Mouse (Mus musculus) yolk sac, embryonic 10.5 days (tissue): Measurements from ENCODE around the gene Olfr645.

Experiments
- DNase-seq: peaks from one replicate; pipeline ENCODE4 v3.0.0-alpha.2; 2017; ENCODE audit warnings: low spot score

Olfr645 gene

GRCm38 (mm10) chr7:104085365-104085764 lies at the start of gene Olfr645:
Olfr645 (minus strand) TSS chr7:104085465.
- no peak for DNase-seq

GRCm38 (mm10) chr7:104129726-104130125 lies 44.5 kb upstream of the Olfr645 start, which contains the start of gene Ubqln5:
Ubqln5 (minus strand) TSS chr7:104129826.
- DNase-seq: no peak

DNA sequence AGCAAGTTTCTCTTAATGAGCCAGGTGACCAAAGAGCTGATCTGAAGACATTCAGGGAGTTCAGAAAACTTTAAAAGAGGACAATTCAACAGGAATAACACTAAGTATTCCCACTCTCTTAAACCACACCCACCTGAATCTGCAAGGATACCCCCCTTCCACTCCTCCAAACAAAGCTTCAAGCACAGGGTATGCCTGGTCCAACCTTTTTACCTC lies 19.4 kb upstream of the Olfr645 start, which contains the start of gene Olfr646:
TSS of gene Olfr646 (plus strand) at position 117 of the 216 bp plus-strand sequence.
- no peak for DNase-seq

DNA sequence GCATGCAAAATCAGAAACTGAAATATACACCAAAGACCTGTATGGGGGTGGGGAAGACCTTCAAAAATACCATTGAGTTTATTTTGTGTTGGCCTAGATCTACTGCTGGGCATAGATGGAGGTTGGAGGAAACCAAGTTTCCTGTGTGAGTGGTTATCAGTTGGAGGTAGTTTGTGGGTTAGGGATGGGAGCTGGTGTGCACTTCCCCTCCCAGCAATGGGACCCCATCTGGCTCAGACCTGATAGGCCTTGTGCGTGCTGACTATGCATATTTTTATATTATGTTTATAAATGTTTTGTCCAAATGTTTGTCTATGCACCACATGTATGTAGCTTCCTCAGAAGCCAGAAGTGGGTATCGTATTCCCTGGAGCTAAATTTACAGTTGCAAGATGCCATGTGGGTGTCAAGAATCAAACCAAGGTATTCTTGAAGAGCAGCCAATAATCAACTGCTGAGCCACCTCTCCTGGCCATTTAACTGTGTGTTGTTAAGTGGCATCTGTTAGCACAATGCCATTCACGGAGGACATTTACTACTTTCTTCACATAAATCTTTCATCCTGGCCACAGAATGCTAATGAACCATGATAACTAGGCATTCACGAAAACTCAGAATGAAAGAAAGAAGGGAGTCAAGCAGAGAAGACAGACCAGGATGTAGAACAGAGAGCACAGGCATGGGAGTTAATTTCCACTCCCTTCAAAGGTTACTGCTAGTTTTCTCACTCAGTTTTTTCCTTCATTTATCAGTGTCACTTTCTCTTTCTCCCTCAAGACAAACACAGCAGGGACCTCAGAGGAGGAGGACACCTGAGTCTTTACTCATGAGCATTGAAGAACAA lies 18.9 kb upstream of the Olfr645 start:
- no peak for DNase-seq

DNA sequence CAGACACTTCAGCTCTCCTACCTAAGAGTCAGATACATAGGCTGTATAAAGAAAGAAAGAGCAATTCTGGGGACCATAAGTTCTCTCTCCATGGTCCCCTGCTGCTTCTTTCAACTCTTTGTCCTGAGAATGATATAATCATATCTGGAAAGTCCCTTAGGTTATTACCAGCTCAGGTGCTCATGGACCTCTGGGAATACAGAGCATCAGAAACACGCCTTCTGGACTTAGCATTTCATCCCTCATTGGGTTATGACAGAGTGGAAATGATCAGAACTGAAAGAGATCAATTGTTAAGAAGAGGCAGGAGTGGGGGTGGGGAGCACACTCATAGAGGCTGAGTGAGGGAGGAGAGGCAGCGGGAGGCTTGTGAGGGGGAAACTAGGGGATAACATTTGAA lies 13.5 kb downstream of the Olfr645 start, which contains the start of gene Olfr644:
TSS of gene Olfr644 (minus strand) at position 101 of the 400 bp plus-strand sequence.
- DNase-seq: no peak

DNA sequence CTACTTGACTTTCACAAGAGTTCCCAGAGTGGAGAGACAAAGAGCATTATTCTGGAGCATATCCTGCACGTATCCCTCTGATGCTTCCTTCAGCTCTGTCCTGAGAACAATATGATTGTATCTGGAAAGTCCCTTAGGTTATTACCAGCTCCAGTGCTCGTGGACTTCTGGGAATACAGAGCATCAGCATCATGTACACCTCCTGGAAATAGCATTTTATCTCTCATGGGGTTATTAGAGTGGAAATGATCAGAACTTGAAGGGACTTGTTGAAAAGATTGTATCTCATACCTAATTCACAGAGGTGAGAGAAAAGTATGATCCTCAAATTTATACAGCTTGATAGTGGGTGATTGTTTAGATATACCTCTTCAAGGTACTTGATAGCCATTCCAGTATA lies 23.9 kb downstream of the Olfr645 start, which contains the start of gene 4930516K23Rik:
TSS of gene 4930516K23Rik (minus strand) at position 101 of the 400 bp plus-strand sequence.
- DNase-seq: no peak

GRCm38 (mm10) chr7:104059215-104059614 lies 26.1 kb downstream of the Olfr645 start:
- DNase-seq: no peak

- no peak for DNase-seq
Measured at GRCm38 (mm10) chr7:104052566-104052965, 32.7 kb downstream of the Olfr645 start, which contains the start of gene Olfr642. Olfr642 (minus strand) TSS chr7:104052666.

DNA sequence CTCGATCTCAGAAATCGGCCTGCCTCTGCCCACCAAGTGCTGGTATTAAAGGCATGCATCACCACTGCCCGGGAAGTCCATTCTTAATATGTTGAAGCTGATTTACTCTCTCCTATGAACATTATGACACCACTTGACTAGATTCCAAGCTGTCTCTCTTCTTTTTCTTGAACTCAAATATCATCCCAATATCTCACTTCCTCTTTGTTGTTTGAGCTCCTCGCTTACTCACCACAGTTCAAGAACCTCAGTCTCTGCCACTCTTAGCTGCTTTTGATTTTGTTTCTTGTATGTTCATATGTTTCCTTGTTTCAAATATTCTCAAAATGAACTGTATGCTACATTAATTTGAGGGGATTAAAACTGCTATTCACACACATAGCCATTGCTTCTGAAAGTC lies 34.5 kb downstream of the Olfr645 start:
- DNase-seq: no peak

- no peak for DNase-seq
Measured at GRCm38 (mm10) chr7:104035145-104035544, 50.1 kb downstream of the Olfr645 start, which contains the start of gene Olfr641. Olfr641 (plus strand) TSS chr7:104035445.
